Mouse (Mus musculus): ENCODE results near the gene Vmn2r90.
"Not testable (repeated sequence)": the region's sequence is repeated elsewhere in the genome, so short reads cannot be mapped to it uniquely, and the experiment has no call there.

- not testable (repeated sequence) for TF ChIP-seq CTCF, EP300 (IDR thresholded peaks at IDR 0.05; ENCODE audit: low read depth)
These were observed 35.8 kb downstream of the Vmn2r90 start for GRCm38 (mm10) chr17:17739300-17739699.

Data from liver, postnatal 0 days (tissue).